Mouse (Mus musculus) spleen, adult 2 months (tissue): ENCODE results near the gene Klf7.

Source experiments
- CTCF ChIP-seq: fragments of 200-500 bp; IDR thresholded peaks from 2 replicates; pipeline ENCODE4 v1.5.1; 2011; ENCODE audit warnings: mild to moderate bottlenecking, inconsistent platforms; ENCODE audit not compliant: insufficient read depth, insufficient read length, insufficient replicate concordance; ENCODE audit errors: extremely low read depth
- POLR2A ChIP-seq: fragments of 200-500 bp; IDR thresholded peaks from 2 replicates; pipeline ENCODE4 v1.6.1; 2011; ENCODE audit warnings: low read depth, low read length, inconsistent platforms

- TF ChIP-seq CTCF: no peak
- TF ChIP-seq POLR2A: peak; percentile 47
Measured at GRCm38 (mm10) chr1:64120811-64121515, 1.1 kb downstream of the Klf7 start.
